Mouse (Mus musculus) NIH3T3 (cell line): ENCODE measurements at regions not wholly inside any gene's neighbourhood (a gene's known extent, or its start where the extent isn't known, plus 50 kb on each side); places are given as distances from the start of the nearest gene placed in this dataset.
"Not testable (repeated sequence)": the region's sequence is repeated elsewhere in the genome, so short reads cannot be mapped to it uniquely, and the experiment has no call there.

ENCODE experiments used
- DNase-seq: peaks from one replicate; pipeline ENCODE4 v3.0.0-alpha.2; 2012; ENCODE audit warnings: low read depth

GRCm38 (mm10) chr1:108110984-108111383 is 521.2 kb downstream of the Serpinb8 start:
- DNase-seq = no peak

- no peak for DNase-seq
Observed at GRCm38 (mm10) chr1:108127393-108127792, 537.6 kb downstream of the Serpinb8 start.

GRCm38 (mm10) chr1:108132006-108132405 is 542.2 kb downstream of the Serpinb8 start:
- peak; percentile 54 for DNase-seq

- not testable (repeated sequence) for DNase-seq
Observed at GRCm38 (mm10) chr1:108135346-108135745, 545.5 kb downstream of the Serpinb8 start.

GRCm38 (mm10) chr1:108144114-108144513 is 554.3 kb downstream of the Serpinb8 start:
- DNase-seq = no peak

GRCm38 (mm10) chr1:108181350-108182167 is 591.8 kb downstream of the Serpinb8 start:
- no peak for DNase-seq

GRCm38 (mm10) chr1:108182168-108182539 is 592.3 kb downstream of the Serpinb8 start:
- DNase-seq = no peak

GRCm38 (mm10) chr1:108224047-108224446 is 634.2 kb downstream of the Serpinb8 start:
- DNase-seq = no peak

- DNase-seq = no peak
Observed at GRCm38 (mm10) chr1:108240152-108240551, 650.3 kb downstream of the Serpinb8 start.

GRCm38 (mm10) chr1:108255147-108255546 is 665.3 kb downstream of the Serpinb8 start:
- no peak for DNase-seq

GRCm38 (mm10) chr1:108259355-108259754 is 669.5 kb downstream of the Serpinb8 start:
- DNase-seq = no peak

- no peak for DNase-seq
Observed at GRCm38 (mm10) chr1:108282099-108282498, 692.3 kb downstream of the Serpinb8 start.

GRCm38 (mm10) chr1:108286571-108286970 is 696.8 kb downstream of the Serpinb8 start:
- DNase-seq = no peak
